Mouse (Mus musculus) kidney, adult 8-10 months (tissue): ENCODE data around the gene Arfgap2.
"Not testable (repeated sequence)": the region's sequence is repeated elsewhere in the genome, so short reads cannot be mapped to it uniquely, and the experiment has no call there.

Experiments
- DNase-seq, 2 experiments: peaks; one replicate each; pipeline ENCODE4 v3.0.0; 2022

Gene Arfgap2

DNA sequence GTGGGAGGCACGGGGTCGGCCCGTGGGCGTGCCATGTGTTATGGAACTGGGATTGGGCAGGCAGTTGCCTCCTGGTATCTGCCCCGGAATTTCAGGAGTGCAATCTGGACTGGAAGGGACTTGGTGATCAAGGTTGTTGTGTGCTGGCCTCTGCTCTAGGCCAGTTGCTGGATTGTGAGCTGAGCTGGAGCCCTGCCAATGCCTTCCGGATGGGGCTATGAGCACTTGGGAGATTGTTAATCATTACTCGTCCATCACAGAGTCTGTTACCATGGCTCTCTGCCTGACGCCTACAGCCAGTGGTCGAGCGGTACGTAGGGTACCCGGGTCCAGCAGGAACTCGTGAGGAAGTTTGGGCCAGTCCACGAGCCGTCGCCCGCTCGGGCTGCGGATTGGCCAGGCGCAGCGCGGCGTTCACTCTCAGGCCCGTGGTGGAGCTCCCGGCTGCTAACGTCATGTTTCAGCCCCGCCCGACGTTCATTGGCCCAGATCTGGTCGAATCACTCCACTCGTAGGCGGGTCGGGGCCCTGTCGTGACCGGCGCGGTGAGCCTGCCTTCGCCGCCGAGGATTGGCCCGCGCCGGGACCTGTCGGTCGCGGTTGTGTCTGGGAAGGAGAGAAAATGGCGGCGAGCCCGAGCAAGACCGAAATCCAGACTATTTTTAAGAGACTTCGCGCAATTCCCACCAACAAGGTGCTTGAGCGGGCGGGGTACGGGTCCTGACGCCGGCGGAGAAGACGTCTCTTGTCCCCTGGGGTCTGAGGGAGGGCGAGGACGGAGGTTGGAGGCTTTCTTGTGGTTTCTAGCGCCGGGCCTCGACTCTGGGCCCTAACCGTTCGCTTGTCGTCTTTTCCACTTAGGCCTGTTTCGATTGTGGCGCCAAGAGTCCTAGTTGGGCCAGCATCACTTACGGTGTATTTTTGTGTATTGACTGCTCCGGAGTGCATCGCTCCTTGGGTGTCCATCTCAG lies at the start of gene Arfgap2:
Arfgap2 (plus strand) TSS at position 264 of the 971 bp plus-strand sequence.
- DNase-seq, result peak; percentile 99

DNA sequence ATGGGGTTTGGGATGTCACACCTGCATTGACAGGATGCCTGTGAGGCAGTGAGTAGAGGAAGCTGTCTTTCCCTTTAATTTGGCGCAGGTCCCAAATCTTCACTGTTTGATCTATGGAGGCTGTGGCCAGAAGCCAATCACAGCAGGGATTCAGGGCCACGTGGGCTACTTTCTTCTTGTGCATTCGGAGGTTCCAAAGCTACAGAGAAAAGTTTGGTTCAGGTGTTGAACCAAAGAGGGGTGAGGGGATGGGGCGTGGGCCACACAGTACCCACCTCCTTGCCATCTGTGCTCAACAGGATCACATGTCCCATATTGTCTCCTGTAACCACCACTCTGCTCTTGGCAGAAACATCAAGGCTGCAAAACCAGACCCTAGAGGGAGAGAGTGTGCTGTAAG lies 47.7 kb upstream of the Arfgap2 start:
- no peak for DNase-seq

DNA sequence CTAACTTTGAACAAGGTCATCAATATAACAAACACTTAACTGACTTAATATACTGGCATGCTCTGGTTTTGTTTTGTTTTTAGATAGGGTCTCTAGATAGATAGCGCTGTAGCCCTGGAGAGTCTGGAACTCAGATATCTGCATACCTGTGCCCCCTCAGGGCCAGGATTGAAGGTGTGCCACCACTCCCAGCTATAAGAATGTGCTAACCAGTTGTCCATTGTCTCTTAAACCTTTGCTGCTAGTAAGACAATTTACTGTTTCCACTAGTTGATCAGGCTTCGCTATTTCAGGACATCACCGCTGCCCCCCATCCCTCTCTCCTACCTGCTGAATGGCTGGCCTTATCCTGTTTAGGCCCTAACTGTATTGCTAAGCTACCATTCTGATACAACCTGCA lies 44.3 kb upstream of the Arfgap2 start:
- DNase-seq, result no peak

DNA sequence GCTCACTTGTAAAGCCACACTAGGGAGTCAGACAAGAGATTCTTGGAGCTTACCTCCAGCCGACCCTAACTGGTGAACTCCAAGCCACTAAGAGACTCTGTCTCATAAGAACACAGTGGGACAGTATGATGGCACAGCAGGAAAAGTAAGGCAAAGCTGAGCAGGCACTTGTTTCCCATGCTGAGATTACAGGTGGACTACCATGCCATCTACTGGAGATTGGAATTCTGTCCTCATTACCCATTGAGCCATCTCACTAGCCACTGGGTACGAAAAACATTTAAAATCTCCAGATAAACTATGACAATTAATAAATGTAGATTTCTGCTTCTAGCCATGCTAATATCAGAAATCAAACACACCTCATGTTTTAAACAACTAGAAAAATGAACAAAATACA lies 41.2 kb upstream of the Arfgap2 start:
- no peak for DNase-seq

DNA sequence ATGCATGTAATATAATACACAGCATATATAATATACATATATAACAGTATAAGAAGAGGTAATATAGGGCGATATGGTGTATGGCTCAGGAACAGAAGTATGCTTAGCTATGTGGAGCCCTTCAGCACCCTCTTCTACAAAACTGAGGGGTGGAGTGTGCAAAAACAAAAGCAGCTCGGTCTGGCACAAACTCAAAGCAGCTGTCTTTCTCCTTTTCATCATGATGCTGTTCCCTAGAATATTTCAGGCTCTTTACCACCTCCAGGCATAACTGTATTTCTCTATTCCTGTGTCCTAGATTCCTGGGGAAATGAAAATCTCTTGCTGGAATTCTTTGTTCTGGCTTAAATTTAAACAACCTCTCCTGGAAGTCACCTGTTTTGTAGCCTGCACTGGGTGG lies 35.0 kb upstream of the Arfgap2 start:
- DNase-seq, result no peak

DNA sequence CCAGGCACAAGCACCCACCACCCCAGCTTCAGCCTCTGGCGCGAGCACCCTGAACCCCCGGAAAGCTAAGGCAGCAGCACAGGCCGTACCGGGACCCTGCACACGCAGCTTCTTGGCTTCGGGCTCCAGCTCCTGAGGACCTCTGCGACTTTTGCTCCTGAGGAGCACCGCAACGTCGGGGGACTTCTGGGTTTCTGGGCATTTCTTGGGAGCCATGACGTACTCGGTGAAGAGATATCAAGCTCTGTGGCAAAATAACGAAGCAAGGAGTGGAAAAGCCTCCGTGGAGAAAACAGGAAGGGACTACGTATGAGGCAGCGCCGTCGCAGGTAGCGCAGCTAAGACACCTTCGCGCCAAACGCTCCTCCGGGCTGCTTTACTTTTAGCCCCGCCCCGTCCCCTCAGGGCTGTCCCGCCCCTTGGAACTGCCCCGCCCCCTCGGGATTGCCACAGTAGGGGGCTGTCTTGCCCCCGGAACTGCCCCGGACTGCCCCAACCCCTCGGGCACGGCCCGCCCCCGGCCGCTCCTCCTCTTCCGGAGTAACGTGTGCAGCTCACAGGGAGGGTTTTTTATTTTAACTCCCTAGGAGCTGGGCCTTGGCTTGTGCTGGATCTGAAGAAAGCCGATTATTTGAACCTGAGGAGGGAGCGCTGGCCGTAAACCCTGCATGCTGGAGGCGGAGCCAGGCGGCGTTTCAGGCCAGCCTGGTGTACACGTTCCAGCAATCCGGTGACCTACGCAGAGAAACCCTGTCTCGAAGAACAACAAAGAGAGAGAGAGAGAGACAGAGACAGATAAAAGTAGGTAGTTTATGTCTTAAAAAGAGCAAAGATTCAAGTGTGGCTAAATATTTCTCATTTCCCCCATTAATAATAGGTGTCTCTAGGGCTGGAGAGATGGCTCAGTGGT lies 27.9 kb upstream of the Arfgap2 start, which contains the start of gene Ddb2:
Ddb2 (minus strand) TSS at position 382 of the 910 bp plus-strand sequence.
- DNase-seq, result peak; percentile 87 to 91

DNA sequence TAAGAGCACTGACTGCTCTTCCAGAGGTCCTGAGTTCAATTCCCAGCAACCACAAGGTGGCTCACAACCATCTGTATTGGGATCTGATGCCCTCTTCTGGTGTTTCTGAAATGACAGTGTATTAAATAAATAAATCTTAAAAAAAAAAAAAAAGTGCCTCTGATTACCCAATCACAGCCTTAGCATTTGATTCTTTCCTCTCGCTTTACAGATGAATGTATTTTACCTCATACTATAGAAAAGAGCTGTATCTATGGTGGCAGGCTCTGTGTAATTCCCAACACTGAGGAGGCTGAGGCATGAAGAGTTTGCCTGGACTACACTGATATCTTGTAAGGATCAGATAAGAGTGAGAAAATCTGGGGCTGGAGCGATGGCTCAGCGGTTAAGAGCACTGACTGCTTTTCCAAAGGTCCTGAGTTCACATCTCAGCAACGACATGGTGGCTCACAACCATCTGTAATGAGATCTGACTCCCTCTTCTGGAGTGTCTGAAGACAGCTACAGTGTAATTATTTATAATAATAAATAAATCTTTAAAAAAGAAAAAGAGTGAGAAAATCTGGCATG lies 27.2 kb upstream of the Arfgap2 start:
- DNase-seq, result not testable (repeated sequence)

DNA sequence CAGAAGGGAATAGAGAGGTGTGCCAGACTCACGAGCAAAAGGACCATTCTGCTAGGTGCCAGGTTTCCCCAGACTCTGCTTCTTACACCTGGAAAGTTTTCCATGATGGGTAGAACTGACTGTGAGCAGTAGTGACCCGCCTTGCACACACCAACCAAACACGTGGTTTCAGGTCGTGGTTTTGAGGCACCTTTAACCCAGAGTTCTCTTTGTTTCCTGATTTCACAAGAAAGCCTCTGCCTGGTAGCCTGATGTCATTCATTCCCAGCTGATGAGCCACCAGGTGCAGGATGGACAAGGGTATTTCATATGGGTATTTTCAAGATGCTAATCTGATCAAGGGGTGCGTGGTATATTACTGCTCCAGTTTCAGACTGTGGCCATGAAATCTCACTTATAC lies 22.2 kb upstream of the Arfgap2 start:
- DNase-seq, result no peak

DNA sequence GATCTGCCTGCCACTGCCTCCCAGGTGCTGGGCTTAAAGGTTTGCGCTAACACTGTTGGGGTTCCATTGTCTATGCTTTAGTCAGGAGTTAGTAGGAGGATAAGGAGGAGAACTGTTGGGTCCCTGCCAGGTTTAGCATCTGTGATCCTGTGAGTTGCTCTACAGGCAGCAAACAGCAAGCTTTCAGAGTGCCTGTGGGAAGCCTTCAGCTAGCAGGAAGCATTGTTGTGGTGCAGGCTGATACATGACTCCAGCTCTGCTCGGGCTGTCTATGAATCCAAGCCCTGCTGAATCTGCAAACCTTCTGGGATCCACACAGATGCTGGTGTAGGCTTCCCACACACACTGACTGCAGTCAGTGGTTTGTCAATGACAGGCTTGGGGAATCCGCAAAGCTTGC lies 21.4 kb upstream of the Arfgap2 start:
- DNase-seq, result no peak

DNA sequence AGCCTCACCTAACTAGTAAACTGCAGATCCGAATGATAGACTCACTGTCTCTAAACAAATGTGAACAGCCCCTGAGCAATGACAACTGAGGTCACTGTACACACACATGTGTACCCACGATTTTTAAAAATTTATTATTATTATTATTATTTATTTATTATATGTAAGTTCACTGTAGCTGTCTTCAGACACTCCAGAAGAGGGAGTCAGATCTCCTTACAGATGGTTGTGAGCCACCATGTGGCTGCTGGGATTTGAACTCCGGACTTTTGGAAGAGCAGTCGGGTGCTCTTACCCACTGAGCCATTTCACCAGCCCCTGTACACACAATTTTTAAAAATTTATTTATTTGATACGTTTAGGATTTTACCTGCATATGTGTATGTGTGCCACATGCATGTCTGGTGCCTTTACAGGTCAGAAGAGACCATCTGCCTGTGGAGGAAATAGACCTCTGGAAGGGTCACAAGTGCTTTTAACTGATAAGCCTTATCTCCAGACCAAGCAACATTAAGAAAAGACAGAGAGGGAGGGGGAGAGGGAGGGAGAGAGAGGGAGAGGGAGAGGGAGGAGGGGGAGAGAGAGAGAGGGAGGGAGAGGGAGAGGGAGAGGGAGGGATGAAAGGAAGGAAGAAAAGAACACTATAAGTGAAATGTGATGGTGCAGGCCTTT lies 20.1 kb upstream of the Arfgap2 start:
- no peak for DNase-seq

DNA sequence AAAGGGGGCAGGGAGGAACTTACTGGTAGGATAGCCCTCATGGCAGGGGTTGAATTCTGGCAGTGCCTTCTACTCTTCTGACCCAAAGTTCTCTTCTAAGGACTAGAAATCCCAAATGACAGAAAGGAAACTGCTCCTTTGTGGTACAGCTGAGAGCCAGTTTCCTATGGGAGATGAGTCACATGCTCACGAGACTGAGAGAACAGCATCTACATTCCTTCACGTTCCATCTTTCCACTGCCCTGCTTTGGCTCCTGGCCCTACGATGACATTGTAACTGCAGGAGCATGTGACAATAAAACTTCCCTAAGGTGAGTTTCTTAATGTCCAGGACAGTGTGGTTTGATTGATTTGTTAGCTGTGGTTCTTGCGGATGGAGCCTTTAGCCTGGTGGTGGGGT lies 16.4 kb upstream of the Arfgap2 start:
- no peak for DNase-seq

DNA sequence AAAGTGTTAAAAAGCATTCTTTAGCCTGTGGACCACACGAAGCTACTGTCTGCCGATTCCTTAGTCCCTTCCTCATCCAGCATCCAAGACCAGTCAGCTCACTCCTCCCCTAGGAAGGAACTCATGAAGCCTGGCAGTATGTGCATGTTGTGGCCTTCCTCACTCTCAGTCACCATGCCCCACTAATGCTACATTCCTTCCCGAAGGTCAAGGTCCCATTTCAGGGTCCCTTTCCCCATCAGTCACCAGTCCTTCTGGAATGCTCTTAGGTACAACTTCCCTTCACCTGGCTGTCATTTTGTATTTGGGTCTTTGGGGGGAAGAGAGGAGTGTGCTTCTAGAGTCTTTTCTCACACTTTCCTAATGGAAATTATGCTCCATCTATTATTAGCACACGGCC lies 12.8 kb upstream of the Arfgap2 start:
- no peak for DNase-seq

DNA sequence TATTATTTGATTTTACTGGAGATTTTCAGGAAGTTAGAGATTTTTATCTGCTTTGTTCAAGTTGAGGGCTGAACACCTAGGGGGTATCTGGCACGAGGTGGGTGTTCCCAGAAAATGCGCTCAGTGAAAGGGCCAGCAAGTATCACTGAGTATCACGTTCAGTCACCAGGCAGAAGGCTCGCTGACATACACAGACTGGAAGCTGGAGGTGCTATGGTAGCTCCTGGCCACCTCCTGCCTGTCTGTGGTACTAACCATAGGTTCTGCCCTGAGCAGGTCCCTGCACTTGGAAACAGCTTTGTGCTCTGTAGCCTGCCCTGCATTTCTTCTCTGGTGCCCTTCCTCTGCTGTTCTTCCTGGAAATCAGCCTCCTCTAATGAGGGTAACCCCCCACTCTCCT lies 12.3 kb upstream of the Arfgap2 start:
- DNase-seq, result no peak

DNA sequence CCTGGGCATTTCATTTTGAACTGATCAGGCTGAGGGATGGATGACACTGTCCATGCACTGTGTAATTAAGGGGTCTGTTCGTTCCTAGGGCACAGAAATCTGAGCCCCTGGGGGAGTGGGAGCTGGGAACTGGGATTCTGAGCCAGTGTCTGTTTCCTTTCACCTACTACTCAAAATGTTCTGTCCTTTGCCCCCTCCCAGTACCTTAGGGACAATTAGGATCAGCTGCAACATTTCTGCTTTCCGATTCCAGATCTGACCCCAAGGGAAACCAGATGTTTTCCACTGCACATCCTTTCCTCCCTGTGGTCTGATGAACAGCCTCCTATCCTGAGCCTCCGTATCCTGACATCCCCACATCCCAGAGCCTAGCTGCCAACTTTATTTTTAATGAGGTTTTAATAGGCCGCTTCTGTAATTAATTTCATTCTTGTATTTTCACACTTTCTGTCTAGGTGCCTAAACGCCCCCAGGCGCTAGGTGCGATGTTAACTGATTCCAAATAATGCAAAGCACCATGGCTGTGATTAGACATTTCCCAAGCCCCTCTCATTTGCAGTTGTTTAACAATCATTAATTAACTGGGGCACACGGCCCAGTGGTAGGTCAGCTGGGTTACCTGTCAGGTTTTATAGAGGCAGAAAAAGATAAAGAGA lies 9.9 kb upstream of the Arfgap2 start:
- no peak for DNase-seq

DNA sequence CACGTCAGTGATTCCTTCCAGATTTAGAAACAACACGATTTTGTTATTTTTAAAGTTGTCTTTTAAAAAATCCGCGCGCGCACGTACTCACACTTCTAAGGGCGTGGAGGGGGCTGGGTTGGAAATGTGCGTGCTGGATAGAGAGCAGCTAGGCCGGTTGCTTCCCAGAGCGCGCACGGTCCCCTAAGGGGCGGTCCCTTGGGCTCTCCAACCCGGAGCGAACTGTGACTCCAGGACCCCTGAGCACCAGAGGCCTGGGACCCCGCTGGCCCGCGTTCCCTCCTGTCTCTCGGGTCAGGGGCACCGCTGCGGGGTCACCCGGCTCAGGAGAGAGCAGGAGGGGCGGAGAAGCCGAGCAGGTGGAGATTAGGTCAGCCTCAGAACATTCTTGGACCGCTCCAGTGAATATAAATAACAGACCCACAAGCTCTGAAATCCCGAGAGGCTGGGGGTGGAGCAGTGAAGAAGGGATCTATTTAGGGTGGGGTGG lies 9.1 kb upstream of the Arfgap2 start, which contains the start of gene Pacsin3:
Pacsin3 (plus strand) TSS at position 294 of the 490 bp plus-strand sequence.
- peak in 1 of 2 experiments; percentile 18 for DNase-seq

DNA sequence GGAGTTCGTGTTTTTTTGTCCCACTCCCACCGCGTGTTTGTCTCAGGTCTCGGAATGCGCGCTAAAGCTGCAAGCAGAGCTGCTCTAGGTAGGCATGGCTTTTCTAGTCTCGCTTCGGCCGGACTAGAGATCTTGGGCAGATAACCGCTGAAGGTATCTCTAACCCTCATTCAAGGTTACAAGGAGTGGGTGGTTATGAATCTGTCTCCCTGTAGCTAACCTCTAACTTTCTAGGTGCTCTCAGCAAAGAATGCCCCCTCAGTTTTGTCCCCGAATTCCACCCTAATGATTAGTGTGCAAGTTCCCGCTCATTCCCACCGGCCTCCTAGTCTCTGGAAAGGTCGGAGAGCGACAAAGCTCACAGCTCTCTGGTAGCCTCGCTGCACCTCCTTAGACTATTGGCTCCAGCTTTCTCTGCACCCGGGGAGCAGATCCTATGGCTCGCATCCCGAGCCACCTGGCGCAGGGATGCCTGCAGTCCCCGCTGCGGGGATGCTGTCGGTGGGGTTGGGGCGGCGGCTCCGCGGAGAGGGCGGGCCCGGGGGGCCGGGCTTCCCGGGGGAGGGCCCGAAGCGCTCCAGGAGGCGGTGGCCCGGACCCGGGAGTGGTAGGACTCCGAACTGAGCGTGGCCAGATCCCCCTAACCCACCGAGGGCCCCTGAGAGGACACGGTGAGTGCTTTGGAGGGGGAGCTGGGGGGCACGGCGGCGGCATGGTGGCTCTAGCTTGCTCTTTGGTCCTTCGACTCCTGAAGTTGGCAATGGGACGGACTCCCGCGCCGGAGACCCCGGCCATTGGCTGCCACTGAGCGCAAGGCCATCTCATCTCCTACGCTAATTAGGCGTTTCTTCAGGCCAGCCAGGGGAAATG lies 8.3 kb upstream of the Arfgap2 start:
- DNase-seq, result peak in 1 of 2 experiments; percentile 60

DNA sequence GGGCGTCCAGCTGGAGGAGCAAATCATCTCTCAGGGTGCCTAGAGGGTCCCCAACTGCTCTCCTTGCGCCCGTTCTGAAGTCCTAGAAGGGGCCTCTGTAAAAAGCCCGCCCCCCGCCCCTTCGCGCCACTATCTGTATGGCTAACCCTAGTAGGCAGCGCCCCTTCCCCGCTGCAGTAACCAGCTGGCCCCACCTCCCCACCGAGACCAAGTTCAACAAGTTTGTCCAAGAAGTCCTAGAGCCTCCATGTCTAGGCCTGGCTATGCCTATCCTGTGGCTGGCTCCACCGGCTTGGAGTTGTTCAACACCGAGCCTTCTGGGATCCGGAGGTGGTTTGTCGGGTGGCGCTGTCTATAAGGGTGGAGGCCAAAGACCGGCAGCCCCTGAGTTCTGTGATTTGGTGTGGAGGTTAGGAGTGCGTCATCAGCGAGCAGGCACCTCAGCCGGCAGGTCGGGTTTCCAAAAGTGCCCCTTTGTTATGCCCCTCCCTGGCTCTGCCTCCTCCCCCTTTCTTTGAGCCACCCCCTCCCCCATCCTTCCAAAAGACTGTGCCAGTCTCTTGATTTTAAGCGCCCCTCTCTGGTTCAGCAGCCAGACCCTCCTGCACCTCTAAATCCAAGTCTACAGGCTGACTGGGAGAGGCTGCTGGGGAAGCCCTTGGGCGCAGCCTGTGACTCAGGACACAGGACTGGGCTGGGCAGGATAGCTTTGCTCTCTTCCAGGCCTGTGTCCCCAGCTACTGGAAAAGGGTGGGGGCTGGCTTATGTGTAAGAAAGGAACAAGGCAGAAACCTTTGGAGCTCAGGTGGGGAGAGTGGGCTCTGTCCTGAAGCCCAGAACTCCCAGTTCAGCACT lies 7.4 kb upstream of the Arfgap2 start:
- DNase-seq, result peak; percentile 57 to 59

DNA sequence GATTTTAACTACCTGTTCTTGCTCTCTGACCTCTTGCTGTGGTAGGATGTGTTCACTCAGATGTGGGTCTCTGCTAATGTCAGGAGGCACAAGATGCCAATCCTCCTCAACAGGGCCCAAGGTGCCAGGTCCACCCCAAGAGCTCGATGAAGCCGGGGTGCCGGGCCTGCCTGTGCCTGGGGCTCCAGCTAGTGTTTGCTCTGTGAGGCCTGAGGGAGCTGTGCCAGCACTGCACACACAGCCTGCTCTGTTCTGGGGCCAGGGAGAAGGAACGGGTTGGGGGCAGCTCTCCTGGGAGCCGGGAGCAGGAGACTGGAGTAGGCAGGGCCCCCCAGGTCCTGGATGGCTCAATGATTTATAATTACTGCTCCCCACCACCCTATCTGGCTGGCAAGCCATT lies 6.7 kb upstream of the Arfgap2 start:
- no peak for DNase-seq

DNA sequence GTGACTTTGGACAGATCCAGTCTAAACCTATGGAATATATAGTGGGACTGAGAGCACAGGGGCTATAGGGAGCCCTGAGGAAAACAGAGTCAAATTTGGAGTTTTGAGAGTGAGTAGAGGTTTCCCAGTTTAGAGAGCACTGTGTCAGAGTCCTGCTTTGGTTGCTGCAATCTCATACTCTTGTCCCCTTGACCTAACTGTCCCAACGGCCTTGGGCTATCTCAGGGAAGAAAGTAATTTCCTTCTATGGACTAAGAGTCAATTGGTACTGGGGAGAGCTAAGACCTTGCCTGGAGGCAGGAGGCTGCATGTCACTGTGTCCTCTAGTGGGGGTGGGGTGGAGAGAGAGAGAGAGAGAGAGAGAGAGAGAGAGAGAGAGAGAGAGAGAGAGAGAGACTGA lies 5.9 kb upstream of the Arfgap2 start:
- DNase-seq, result no peak

DNA sequence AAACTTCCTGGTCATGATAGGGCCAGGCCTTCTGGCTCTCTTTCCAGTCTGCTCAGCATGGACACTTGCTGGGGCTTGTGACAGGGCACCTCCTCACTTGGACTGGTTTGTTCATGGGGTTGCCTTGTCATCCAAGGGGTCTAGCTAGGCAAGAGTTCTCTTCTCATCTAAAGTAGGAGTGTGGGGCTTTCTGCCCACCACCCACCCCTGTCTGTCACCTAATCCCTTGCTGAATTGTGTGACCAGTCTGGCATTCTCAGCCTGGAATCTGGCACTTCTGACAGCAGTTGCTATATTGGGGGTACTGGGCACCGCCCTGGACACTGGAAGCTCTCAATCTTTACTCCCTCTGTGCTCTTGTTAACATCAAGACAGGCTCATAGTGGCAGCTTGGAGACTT lies 5.3 kb upstream of the Arfgap2 start:
- DNase-seq, result no peak
